Mouse (Mus musculus) embryonic facial prominence, embryonic 13.5 days (tissue): Measurements from ENCODE around the gene Frem1. TPM values are rescaled to one million over a fixed set of nuclear protein-coding genes. Genes with fewer than 3 reads are reported as not detected.

ENCODE experiments used
- ATAC-seq: fragments of 200-750 bp; cut with Nextera tagmentation; 2 replicates; pipeline ENCODE4 v1.8.0; 2017; ENCODE audit warnings: low read depth; ENCODE audit not compliant: insufficient number of reproducible peaks, insufficient read depth, low FRiP score, low TSS enrichment
- H3K27ac ChIP-seq: fragments of 300-500 bp; sonication (generic); 2 replicates; pipeline ENCODE4 v1.5.1; 2015; ENCODE audit warnings: moderate library complexity, mild to moderate bottlenecking, inconsistent platforms
- H3K27me3 ChIP-seq: fragments of 300-500 bp; sonication (generic); 2 replicates; pipeline ENCODE4 v1.6.1; 2015; ENCODE audit warnings: mild to moderate bottlenecking, inconsistent platforms
- H3K36me3 ChIP-seq: fragments of 300-500 bp; sonication (generic); 2 replicates; pipeline ENCODE4 v1.6.1; 2015; ENCODE audit warnings: mild to moderate bottlenecking, inconsistent platforms
- H3K4me1 ChIP-seq: fragments of 300-500 bp; sonication (generic); 2 replicates; pipeline ENCODE4 v1.6.1; 2015; ENCODE audit warnings: inconsistent platforms
- H3K4me2 ChIP-seq: fragments of 300-500 bp; sonication (generic); 2 replicates; pipeline ENCODE4 v1.6.1; 2015; ENCODE audit warnings: moderate library complexity, mild to moderate bottlenecking, inconsistent platforms
- H3K4me3 ChIP-seq: fragments of 300-500 bp; sonication (generic); 2 replicates; pipeline ENCODE4 v1.5.1; 2015; ENCODE audit warnings: mild to moderate bottlenecking, inconsistent platforms
- H3K9ac ChIP-seq: fragments of 300-500 bp; sonication (generic); 2 replicates; pipeline ENCODE4 v1.6.1; 2015; ENCODE audit warnings: mild to moderate bottlenecking, inconsistent platforms
- H3K9me3 ChIP-seq: fragments of 300-500 bp; sonication (generic); 2 replicates; pipeline ENCODE4 v1.6.1; 2016; ENCODE audit warnings: inconsistent platforms
- WGBS: fragments of 180-500 bp; shearing (Covaris S2); methylation state at CpG from one replicate; pipeline ENCODE4 v1.1.7; 2015; ENCODE audit warnings: mixed read lengths; 5-methylcytosine and 5-hydroxymethylcytosine counted together
- polyA plus RNA-seq: library from polyadenylated mRNA; unstranded; fragments of >200 nt; fragmentation: Nextera tagmentation; extraction: Ambion mirVana; gene quantifications from 2 replicates; pipeline ENCODE4 v1.2.1, GENCODE M21; 2015

Frem1 gene
- polyA plus RNA-seq, 1 experiment from 2014 or later: 23.2 TPM

GRCm38 (mm10) chr4:82848552-82849234 is 203.4 kb downstream of the Frem1 start:
- WGBS: 59% methylated on average over 5 of the region's 5 CpGs
- no peak for ATAC-seq

More at GRCm38 (mm10) chr4:82848552-82849234, 203.4 kb downstream of the Frem1 start:
- no peak overlapping the region for H3K4me3 ChIP-seq
- H3K36me3 ChIP-seq: peaks cover 12% of the 10 kb centered on the region
- H3K27me3 ChIP-seq: no peaks in the 10 kb centered on the region
- no peak overlapping the region for H3K27ac ChIP-seq
- H3K4me1 ChIP-seq: peaks cover 4% of the 10 kb centered on the region
- H3K9ac ChIP-seq: no peak overlapping the region
- no peak overlapping the region for H3K4me2 ChIP-seq
- H3K9me3 ChIP-seq: no peaks in the 10 kb centered on the region

Other genes starting within 250 kb of the Frem1 start
- gene Zdhhc21, start 192.4 kb downstream of the Frem1 start, polyA plus RNA-seq: 12.7 and 13.1 TPM in 2 replicates
- 0.27 TPM in 1 of 2 replicates, not detected in the other for gene Cer1, start 167.2 kb downstream of the Frem1 start, polyA plus RNA-seq